Mouse (Mus musculus) cerebellum, adult 2 months (tissue): ENCODE measurements at regions not wholly inside any gene's neighbourhood (a gene's known extent, or its start where the extent isn't known, plus 50 kb on each side); places are given as distances from the start of the nearest gene placed in this dataset.

Experiments
- DNase-seq, 2 experiments: peaks; one replicate each; pipeline ENCODE4 v3.0.0; 2021
- H3K27ac ChIP-seq: fragments of 200-500 bp; 2 replicates; pipeline ENCODE4 v1.5.1; 2012; ENCODE audit warnings: low read length, control low read depth, inconsistent platforms; ENCODE audit not compliant: insufficient read depth
- H3K27me3 ChIP-seq: fragments of 200-500 bp; 2 replicates; pipeline ENCODE4 v1.6.1; 2012; ENCODE audit warnings: inconsistent platforms, mild to moderate bottlenecking, low read length, moderate library complexity; ENCODE audit not compliant: control insufficient read depth, insufficient read depth
- H3K4me1 ChIP-seq: fragments of 200-500 bp; 2 replicates; pipeline ENCODE4 v1.6.1; 2011; ENCODE audit warnings: low read length; ENCODE audit not compliant: control insufficient read depth, insufficient read depth
- H3K4me3 ChIP-seq: fragments of 200-500 bp; replicated peaks from 2 replicates; pipeline ENCODE3; 2011; ENCODE audit warnings: mild to moderate bottlenecking, low read depth, low read length, control low read depth; ENCODE audit not compliant: insufficient read depth
- CTCF ChIP-seq: fragments of 200-500 bp; IDR thresholded peaks from 2 replicates; pipeline ENCODE4 v1.5.1; 2011; ENCODE audit warnings: low read depth, mild to moderate bottlenecking, control low read depth, low read length, moderate library complexity, borderline replicate concordance; ENCODE audit not compliant: insufficient read depth
- POLR2A ChIP-seq: fragments of 200-500 bp; IDR thresholded peaks from 2 replicates; pipeline ENCODE4 v1.6.1; 2011; ENCODE audit warnings: low read length, control low read depth, borderline replicate concordance; ENCODE audit not compliant: insufficient read depth
- WGBS: fragments of 180-500 bp; shearing (Covaris S2); methylation state at CpG from one replicate; pipeline ENCODE4 v1.1.7; 2018; 5-methylcytosine and 5-hydroxymethylcytosine counted together

DNA sequence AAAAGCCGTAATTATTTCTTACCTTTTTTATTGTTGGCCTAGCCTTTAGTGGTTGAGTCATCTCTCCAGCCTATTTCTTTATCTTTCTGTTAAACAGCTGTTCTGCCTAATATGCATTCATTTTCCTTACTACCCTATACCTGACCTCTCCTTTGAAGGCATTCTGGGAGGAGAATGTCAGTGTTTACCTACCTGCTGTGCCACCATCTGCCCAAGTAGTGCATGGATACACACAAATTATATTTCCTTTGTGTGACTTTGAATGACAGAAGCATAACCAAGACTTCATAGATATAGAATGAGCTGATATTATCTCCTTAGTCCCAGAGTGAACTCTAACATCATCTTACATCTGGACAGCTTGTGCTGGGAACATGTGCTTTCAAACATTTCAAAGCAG is 293.5 kb upstream of the Tom1l1 start:
- H3K4me3 ChIP-seq = no peak overlapping the region
- DNase-seq = peak; percentile 12 to 25
- no peak for TF ChIP-seq CTCF
- TF ChIP-seq POLR2A = no peak
- no peaks in the 10 kb centered on the region for H3K27me3 ChIP-seq
- no peaks in the 10 kb centered on the region; the same call in 1 of the 2 replicates for H3K4me1 ChIP-seq
- no peak overlapping the region for H3K27ac ChIP-seq
- 73% methylated on average over 1 of the region's 1 CpGs for WGBS

DNA sequence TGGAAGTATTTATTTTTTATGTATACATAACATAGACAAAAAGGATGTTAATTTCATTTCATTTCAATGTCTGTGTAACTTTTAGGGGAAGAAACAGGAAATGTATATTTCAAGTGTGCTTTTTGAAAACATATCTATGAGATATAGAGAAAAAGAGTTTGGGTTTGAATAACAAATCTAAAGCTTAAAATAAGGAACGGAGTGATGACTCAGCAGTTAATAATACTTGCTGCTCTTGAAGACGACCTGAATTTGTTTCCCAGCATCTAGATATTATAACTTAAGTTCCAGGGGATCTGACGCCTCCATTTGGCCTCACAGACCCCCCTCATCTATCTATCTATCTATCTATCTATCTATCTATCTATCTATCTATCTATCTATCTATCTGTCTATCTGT is 290.1 kb upstream of the Tom1l1 start:
- H3K27me3 ChIP-seq = no peaks in the 10 kb centered on the region
- H3K4me3 ChIP-seq = no peak overlapping the region
- no peak overlapping the region for H3K27ac ChIP-seq
- 73% methylated on average over 3 of the region's 3 CpGs for WGBS
- DNase-seq = no peak
- TF ChIP-seq CTCF = no peak
- TF ChIP-seq POLR2A = no peak
- H3K4me1 ChIP-seq = no peaks in the 10 kb centered on the region; the same call in 1 of the 2 replicates

DNA sequence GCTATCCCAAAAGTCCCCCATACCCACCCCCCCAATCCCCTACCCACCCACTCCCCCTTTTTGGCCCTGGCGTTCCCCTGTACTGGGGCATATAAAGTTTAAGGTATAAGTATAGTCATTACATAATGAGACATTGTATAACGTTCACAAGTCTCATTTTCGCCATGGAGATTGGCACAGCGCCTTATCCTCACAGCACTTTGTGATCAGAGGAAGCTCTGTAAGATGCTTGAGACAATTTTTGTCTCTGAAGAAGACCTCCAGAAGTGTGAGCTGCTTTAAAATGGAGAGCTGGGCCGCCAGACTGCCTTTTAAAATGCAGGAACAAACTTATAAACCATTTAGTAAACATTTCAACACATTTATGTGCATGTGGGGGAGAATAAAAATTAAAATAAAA is 252.9 kb upstream of the Tom1l1 start:
- Histone ChIP-seq H3K4me3 (no peak overlapping the region), H3K27me3 (no peaks in the 10 kb centered on the region), H3K27ac (no peak overlapping the region), H3K4me1 (no peaks in the 10 kb centered on the region)
- DNase-seq = no peak
- 55% methylated on average over 5 of the region's 5 CpGs for WGBS
- TF ChIP-seq POLR2A (no peak), CTCF (no peak)

DNA sequence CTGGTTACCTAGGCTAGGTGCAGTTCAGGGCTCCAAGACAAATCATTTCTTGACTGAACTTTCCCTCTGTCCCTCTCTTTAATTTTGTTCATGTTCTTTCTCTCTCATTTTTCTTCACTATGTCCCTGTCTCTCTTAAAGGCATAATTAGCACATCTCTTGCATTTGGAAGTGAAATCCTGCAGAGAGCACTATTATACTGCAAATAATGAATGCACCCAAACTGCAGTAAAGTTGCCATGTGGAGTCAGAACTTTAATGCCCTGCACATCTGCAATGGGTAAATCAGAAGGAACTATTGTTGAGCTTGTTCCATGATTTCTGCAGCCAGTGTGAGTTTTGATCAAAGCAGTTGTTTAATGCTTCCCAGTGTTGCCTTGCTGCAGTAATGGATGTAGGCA is 237.6 kb upstream of the Tom1l1 start:
- Histone ChIP-seq H3K4me3 (no peak overlapping the region), H3K27me3 (no peaks in the 10 kb centered on the region), H3K27ac (no peak overlapping the region), H3K4me1 (no peaks in the 10 kb centered on the region)
- TF ChIP-seq CTCF (no peak), POLR2A (no peak)
- DNase-seq = no peak

DNA sequence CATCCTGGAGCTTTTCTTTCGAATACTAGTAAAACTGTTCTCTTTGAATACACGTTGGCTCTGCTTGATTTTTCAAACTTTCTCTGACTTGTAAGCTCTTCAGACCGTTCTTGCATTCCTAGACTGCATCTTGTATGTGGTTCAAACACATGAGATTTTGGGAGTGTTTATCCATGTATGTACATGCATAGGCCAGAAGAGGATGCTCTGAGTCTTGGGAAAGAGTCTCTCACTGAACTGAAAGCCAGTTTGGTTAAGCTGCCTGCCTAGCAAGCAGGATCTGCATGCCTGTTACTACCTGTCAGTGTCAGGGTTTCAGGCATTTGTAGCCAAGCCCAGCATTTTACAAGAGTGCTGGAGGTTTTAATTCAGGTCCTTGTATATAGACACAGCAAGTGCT is 229.6 kb upstream of the Tom1l1 start:
- Histone ChIP-seq H3K4me1 (no peaks in the 10 kb centered on the region), H3K27me3 (no peaks in the 10 kb centered on the region), H3K27ac (no peak overlapping the region), H3K4me3 (no peak overlapping the region)
- no peak for DNase-seq
- WGBS = 81% methylated on average over 3 of the region's 3 CpGs
- TF ChIP-seq CTCF = no peak

DNA sequence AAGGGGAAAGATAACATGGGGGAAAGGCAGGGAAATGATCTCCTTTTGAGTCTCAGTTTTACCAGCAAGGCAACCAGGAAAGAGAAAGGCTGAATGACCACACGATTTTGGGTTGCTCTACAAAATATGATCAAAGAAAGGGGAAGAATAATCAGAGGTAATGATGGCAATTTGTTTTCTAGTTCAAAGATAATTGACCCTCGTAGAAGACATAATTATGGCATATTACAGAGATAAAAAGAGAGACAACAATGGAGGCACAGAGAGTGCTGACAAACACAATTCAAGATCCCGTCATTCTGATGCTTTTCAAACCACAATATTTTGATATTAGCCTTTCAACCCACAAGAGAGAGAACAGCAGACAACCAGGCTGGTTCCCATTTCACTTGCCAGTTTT is 206.1 kb upstream of the Tom1l1 start:
- WGBS = 70% methylated on average over 3 of the region's 3 CpGs
- no peak for TF ChIP-seq CTCF
- TF ChIP-seq POLR2A = no peak

DNA sequence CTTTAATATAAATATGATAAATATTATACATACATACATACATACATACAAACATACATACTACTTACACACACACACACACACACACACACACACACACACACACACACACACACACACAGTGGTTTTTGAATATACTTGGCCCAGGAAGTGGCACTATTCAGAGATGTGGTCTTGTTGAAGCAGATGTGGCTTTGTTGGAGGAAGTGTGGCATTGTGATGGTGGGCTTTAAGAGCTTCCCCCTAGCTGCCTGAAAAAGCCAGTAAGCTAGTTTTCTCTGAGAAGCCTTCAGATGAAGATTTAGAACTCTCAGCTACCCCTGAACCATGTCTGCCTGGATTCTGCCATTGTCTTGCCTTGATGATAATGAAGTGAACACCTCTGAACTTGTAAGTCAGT is 185.0 kb upstream of the Tom1l1 start:
- H3K4me1 ChIP-seq = no peaks in the 10 kb centered on the region
- no peak overlapping the region for H3K4me3 ChIP-seq
- no peak overlapping the region for H3K27ac ChIP-seq
- H3K27me3 ChIP-seq = no peaks in the 10 kb centered on the region
- DNase-seq = no peak
- TF ChIP-seq CTCF (no peak), POLR2A (no peak)

More for the DNA sequence above, 206.1 kb upstream of the Tom1l1 start:
- Histone ChIP-seq H3K27ac (no peak overlapping the region), H3K4me1 (no peaks in the 10 kb centered on the region), H3K27me3 (no peaks in the 10 kb centered on the region), H3K4me3 (no peak overlapping the region)
- DNase-seq = no peak

DNA sequence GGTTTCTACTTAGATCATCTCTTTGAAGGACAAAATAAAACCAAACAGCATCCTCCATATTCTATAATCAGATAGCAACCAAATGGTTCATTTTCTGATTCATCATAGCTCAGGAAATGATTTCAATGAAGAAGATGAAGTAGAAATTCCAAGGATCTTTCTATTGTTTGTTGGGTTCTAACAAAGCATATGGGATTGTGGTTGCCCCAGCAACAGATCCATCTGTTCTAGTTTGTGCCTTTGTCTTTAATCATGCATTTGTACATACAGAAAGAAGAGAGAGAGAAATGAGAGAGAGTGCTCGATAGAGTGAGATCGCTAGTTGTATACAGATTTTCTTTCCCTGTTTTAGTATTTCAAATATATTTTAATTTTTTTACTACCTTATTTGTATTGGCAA is 183.5 kb upstream of the Tom1l1 start:
- no peaks in the 10 kb centered on the region for H3K27me3 ChIP-seq
- no peak overlapping the region for H3K4me3 ChIP-seq
- H3K27ac ChIP-seq = no peak overlapping the region
- 45% methylated on average over 2 of the region's 2 CpGs for WGBS
- no peaks in the 10 kb centered on the region for H3K4me1 ChIP-seq
- no peak for DNase-seq
- TF ChIP-seq POLR2A (no peak), CTCF (no peak)
